8 mouse cellular contexts compared by ENCODE assay signal in genomic region chr12:26470042-26470409, GRCm38 (mm10). TPM values are rescaled to one million over a fixed set of nuclear protein-coding genes. Genes with fewer than 3 reads are reported as not detected.
DNase-seq lines count a peak whose midpoint lies in the region; ATAC-seq and TF ChIP-seq lines count a peak whose summit lies in the region.

No protein-coding gene starts in this region.

- WGBS in lung, adult 2 months = 19% methylated on average over 6 of the region's 6 CpGs
- 34% methylated on average over 6 of the region's 6 CpGs for WGBS in embryonic facial prominence, embryonic 10.5 days
- 26% methylated on average over 6 of the region's 6 CpGs for WGBS in neural tube, embryonic 14.5 days

- peaks cover 2% of the 10 kb centered on the region; the same call in 1 of the 2 replicates for H3K4me1 ChIP-seq in lung, adult 2 months (ENCODE audit: control insufficient read depth, insufficient read depth, low read length)
- H3K4me1 ChIP-seq in embryonic facial prominence, embryonic 10.5 days = peaks cover 18% of the 10 kb centered on the region
- H3K4me1 ChIP-seq in neural tube, embryonic 14.5 days (ENCODE audit: control insufficient read depth, insufficient read depth, low read length) = no peaks in the 10 kb centered on the region

- DNase-seq in lung, adult 2 months = no peak
- DNase-seq in lung, postnatal 14 days = no peak
- DNase-seq in embryonic facial prominence, embryonic 10.5 days (ENCODE audit: low spot score) = no peak
- DNase-seq in right cerebral cortex, postnatal 36 days (ENCODE audit: low spot score in 2 of 2) = no peak
- no peak for DNase-seq in left cerebral cortex, postnatal 36 days (ENCODE audit: low spot score in 2 of 2)
- DNase-seq in kidney, postnatal 25 days = no peak

- peak overlapping the region; percentile 76 for H3K4me3 ChIP-seq in lung, adult 2 months (replicated peaks; ENCODE audit: extremely low read depth, low read depth, low read length)
- H3K4me3 ChIP-seq in embryonic facial prominence, embryonic 10.5 days = peak overlapping the region; percentile 84
- H3K4me3 ChIP-seq in neural tube, embryonic 14.5 days (ENCODE audit: low read depth, low read length) = peak overlapping the region; percentile 53

- no peaks in the 10 kb centered on the region for H3K36me3 ChIP-seq in embryonic facial prominence, embryonic 10.5 days (replicated peaks)
- no peaks in the 10 kb centered on the region for H3K36me3 ChIP-seq in neural tube, embryonic 14.5 days (ENCODE audit: control insufficient read depth, insufficient read depth, low read length)

- no peak for TF ChIP-seq POLR2A in lung, adult 2 months (IDR thresholded peaks at IDR 0.05; ENCODE audit: borderline replicate concordance, extremely low read depth, low read depth, low read length)

- no peaks in the 10 kb centered on the region for H3K9me3 ChIP-seq in embryonic facial prominence, embryonic 10.5 days
- H3K9me3 ChIP-seq in neural tube, embryonic 14.5 days (ENCODE audit: control insufficient read depth, low read length) = no peaks in the 10 kb centered on the region

- peak overlapping the region; percentile 90 for H3K27ac ChIP-seq in embryonic facial prominence, embryonic 10.5 days (replicated peaks)
- H3K27ac ChIP-seq in neural tube, embryonic 14.5 days (ENCODE audit: low read depth, low read length) = peak overlapping the region; percentile 89

- no peak for TF ChIP-seq CTCF in lung, adult 2 months (IDR thresholded peaks at IDR 0.05; ENCODE audit: insufficient read depth, low read length)

- ATAC-seq in inflammation-experienced regulatory T-cells, adult 6 months = peak; percentile 21
- ATAC-seq in neural tube, embryonic 14.5 days (ENCODE audit: low read depth) = no peak

- peak overlapping the region; percentile 89 for H3K4me2 ChIP-seq in neural tube, embryonic 14.5 days (ENCODE audit: low read depth, low read length)

- peak overlapping the region; percentile 78 for H3K9ac ChIP-seq in neural tube, embryonic 14.5 days (replicated peaks; ENCODE audit: low read depth, low read length)

- H3K27me3 ChIP-seq in embryonic facial prominence, embryonic 10.5 days (replicated peaks; ENCODE audit: low read depth, poor library complexity, severe bottlenecking) = peaks cover 17% of the 10 kb centered on the region
- no peaks in the 10 kb centered on the region for H3K27me3 ChIP-seq in neural tube, embryonic 14.5 days (ENCODE audit: control insufficient read depth, insufficient read depth, low read length)

- intact Hi-C loops in left cerebral cortex, postnatal 36 days (cut with DNase I) = no loop called here

RNA-seq across cellular contexts. Expression of gene Cmpk2, which starts 1.0 kb away (rescaled TPM):
- polyA plus RNA-seq in lung, adult 2 months (2012; rRNA removed) = 9.8 and 10.7 TPM in 2 replicates
- 3.8 and 4.1 TPM in 2 replicates for polyA plus RNA-seq in embryonic facial prominence, embryonic 10.5 days (2016; fragmentation: Nextera tagmentation; extraction: Ambion mirVana)
- 10 to 100 TPM in 1 of 3 experiments, 1 to 10 TPM in 2; 4.2 to 13.0 (median 4.4) TPM for polyA plus RNA-seq in inflammation-experienced regulatory T-cells, adult 6 months (2017; shearing (Covaris generic))
- polyA plus RNA-seq in neural tube, embryonic 14.5 days (2014; fragmentation: Nextera tagmentation; extraction: Ambion mirVana) = 19.3 and 22.9 TPM in 2 replicates
- 10 to 100 TPM; 19.6 to 23.6 TPM for total RNA-seq in left cerebral cortex, postnatal 36 days (2021)

RNA-seq across cellular contexts. Expression of gene Rsad2, which starts 13.8 kb away (rescaled TPM):
- polyA plus RNA-seq in lung, adult 2 months (2012; rRNA removed) = 1.4 and 1.8 TPM in 2 replicates
- 0.25 and 0.33 TPM in 2 replicates for polyA plus RNA-seq in embryonic facial prominence, embryonic 10.5 days (2016; fragmentation: Nextera tagmentation; extraction: Ambion mirVana)
- 1 to 10 TPM; 2.8 to 4.0 (median 3.0) TPM for polyA plus RNA-seq in inflammation-experienced regulatory T-cells, adult 6 months (2017; shearing (Covaris generic))
- polyA plus RNA-seq in neural tube, embryonic 14.5 days (2014; fragmentation: Nextera tagmentation; extraction: Ambion mirVana) = 0.21 and 0.48 TPM in 2 replicates
- under 1 TPM; 0.36 to 0.86 TPM for total RNA-seq in left cerebral cortex, postnatal 36 days (2021)

RNA-seq across cellular contexts. Expression of gene Rnf144a, which starts 55.0 kb away (rescaled TPM):
- 76.2 and 128 TPM in 2 replicates for polyA plus RNA-seq in lung, adult 2 months (2012; rRNA removed)
- 43.1 and 44.9 TPM in 2 replicates for polyA plus RNA-seq in embryonic facial prominence, embryonic 10.5 days (2016; fragmentation: Nextera tagmentation; extraction: Ambion mirVana)
- 1 to 10 TPM; 1.3 to 4.6 (median 3.6) TPM for polyA plus RNA-seq in inflammation-experienced regulatory T-cells, adult 6 months (2017; shearing (Covaris generic))
- 22.7 and 24.1 TPM in 2 replicates for polyA plus RNA-seq in neural tube, embryonic 14.5 days (2014; fragmentation: Nextera tagmentation; extraction: Ambion mirVana)
- total RNA-seq in left cerebral cortex, postnatal 36 days (2021) = 10 to 100 TPM; 31.7 to 31.9 TPM
